Mouse (Mus musculus) layer of hippocampus, adult 9-10 months (tissue): Measurements from ENCODE around the gene Prr22.

Source experiments
- DNase-seq: peaks from one replicate; pipeline ENCODE4 v3.0.0; 2022; ENCODE audit warnings: low spot score

Prr22 gene

GRCm38 (mm10) chr17:56769950-56770349 lies at the start of gene Prr22:
TSS of gene Prr22 (plus strand) at chr17:56770250.
- no peak for DNase-seq

- DNase-seq: no peak
Observed at GRCm38 (mm10) chr17:56722441-56722840, 47.6 kb upstream of the Prr22 start.

GRCm38 (mm10) chr17:56723419-56724161 lies 46.5 kb upstream of the Prr22 start:
- DNase-seq: no peak

- DNase-seq: no peak
Observed at GRCm38 (mm10) chr17:56727029-56727649, 42.9 kb upstream of the Prr22 start.

- DNase-seq: no peak
Observed at GRCm38 (mm10) chr17:56727659-56728058, 42.4 kb upstream of the Prr22 start.

DNA sequence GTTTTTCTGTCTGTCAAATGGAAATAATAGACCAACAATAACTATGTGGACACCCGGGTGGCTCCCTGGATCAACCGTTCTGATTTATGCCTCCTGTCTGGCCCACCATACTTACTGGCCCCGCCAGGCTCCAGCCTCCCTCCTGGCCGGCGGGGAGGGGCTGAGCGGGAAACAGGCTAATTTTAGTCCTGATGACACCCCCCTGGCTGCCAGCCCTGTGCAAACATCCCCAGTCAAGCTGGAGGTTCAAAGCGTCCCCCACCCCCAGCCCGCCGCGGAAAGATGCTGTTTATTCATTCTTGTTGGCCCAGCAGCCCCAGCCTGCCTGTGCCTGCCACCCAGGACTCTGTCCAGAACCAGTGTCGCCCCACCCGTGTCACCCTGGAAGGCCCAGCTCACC lies 41.9 kb upstream of the Prr22 start:
- DNase-seq: no peak

- DNase-seq: no peak
Observed at GRCm38 (mm10) chr17:56729151-56729550, 40.9 kb upstream of the Prr22 start.

- DNase-seq: no peak
Observed at GRCm38 (mm10) chr17:56729656-56730055, 40.4 kb upstream of the Prr22 start.

GRCm38 (mm10) chr17:56736534-56736933 lies 33.5 kb upstream of the Prr22 start:
- DNase-seq: no peak

- no peak for DNase-seq
Observed at GRCm38 (mm10) chr17:56738221-56738620, 31.8 kb upstream of the Prr22 start.

DNA sequence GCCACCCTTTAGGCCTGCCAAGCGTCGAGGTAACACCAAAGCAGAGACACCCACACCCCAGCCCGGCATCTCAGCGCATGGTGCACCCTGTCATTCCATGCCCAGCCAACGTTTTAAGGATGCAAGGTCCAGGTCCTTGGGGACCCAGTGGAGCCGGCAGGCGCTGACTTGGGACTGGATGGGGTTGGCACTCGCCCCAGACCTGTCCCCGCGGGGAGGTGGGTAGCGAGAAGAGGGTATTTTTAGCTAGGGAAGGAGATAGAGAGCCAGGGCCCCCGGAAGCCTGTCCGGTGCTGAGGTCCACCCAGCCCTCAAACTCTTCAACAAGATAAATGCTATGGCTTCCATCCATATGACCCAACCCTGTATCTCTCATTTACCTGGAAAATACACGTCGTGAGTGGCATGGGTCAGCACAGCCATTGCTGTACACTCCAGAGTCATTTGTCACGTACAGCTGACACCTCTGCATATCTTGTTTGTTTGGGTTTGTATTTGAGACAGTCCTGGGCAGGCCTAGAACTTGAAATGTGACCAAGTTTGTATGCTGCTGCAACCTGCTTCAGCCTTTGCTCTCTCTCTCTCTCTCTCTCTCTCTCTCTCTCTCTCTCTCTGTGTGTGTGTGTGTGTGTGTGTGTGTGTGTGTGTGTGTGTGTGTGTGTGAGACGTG lies 29.8 kb upstream of the Prr22 start:
- no peak for DNase-seq

- DNase-seq: no peak
Observed at GRCm38 (mm10) chr17:56740788-56741160, 29.3 kb upstream of the Prr22 start.

DNA sequence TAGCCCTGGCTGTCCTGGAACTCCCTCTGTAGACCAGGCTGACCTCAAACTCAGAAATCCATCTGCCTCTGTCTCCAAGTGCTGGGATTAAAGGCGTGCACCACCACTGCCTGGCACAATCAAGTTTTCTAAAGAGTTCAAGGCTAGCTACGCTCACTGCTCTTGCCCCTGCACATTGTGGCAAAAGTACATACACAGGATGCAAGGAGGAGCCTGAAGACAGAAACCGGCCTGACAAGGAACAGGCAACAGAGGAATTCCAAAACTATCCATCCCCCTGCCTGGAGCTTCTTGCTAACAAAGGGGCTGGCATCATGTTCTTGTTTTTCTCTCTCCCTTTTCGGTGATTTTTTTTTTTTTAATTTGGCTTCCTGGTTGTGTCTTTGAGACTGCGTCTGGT lies 25.9 kb upstream of the Prr22 start:
- DNase-seq: no peak

DNA sequence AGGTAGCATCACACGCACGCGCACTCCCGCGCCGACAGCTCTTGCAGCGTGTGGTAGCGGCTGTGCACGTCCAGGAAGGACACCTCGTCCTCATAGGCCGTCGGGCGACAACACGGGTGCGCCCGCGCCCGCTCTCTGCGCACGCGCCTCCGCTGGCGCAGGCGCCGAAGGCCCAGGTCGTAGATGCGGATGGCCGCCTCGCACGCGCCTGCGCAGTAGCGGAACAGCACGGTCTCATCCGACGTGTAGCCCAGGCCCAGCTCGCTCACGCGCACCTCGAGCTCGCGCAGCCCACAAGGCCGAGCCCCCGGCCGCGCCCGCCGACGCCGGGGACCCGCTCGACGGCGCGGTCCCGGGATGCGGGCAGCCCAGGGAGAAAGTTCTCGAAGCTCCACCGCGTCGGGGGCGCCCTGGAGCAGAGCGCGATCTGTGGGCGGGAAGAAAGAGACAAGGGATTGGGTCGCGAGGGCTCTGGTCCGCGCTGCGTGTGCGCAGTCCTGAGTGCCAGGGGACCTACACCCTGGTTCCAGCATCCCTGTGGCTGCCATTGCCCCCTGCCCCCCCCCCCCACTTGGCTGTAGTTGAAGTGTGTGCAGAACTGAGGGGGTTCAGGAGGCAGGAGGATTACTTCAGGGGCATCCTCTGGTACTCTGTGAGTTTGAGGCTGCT lies 18.5 kb upstream of the Prr22 start:
- DNase-seq: no peak

- no peak for DNase-seq
Observed at GRCm38 (mm10) chr17:56753452-56753851, 16.6 kb upstream of the Prr22 start.

DNA sequence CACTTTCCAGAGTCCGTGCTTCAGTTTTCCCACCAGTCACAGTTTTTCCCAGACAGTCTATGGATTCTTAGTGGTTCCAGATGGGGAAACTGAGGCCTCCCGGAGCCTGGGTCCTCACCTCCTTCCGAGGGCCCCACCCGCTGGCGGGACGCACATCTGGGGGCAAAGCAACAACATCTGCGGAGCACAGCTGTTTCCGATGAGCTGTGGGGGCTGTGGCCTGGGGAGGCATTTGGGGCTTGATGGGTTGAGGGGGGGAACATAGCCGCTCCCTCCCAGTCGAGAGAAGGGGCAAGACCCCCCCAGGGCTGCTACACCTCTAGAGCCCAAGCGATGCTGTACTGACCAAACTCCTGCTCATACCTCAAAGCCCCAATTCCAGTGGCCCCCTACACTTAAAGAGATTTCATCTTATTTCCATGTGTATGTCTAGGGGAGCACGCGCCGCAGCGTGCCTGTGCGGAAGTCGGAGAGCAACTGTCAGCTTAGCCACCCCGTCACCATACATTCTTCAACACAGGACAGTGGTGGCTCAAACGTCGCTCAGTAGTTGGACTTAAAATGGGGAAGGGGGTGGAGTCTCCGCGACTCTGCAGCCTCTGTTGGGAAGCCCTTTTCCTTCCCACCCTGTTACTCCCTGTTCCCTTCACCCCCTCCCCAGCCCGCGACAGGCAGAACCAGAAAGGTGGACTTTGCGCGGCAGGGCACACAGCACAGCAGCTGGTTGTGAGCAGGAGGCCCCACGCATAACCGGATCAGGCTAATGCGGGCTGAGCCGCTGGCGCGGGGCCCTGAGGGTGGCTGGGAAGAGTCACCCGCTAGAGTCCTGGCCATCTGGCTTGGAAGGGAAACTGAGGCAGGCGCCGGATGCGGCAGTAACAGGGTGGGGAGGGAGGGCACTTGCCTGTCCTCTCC lies 15.5 kb upstream of the Prr22 start:
- no peak for DNase-seq

DNA sequence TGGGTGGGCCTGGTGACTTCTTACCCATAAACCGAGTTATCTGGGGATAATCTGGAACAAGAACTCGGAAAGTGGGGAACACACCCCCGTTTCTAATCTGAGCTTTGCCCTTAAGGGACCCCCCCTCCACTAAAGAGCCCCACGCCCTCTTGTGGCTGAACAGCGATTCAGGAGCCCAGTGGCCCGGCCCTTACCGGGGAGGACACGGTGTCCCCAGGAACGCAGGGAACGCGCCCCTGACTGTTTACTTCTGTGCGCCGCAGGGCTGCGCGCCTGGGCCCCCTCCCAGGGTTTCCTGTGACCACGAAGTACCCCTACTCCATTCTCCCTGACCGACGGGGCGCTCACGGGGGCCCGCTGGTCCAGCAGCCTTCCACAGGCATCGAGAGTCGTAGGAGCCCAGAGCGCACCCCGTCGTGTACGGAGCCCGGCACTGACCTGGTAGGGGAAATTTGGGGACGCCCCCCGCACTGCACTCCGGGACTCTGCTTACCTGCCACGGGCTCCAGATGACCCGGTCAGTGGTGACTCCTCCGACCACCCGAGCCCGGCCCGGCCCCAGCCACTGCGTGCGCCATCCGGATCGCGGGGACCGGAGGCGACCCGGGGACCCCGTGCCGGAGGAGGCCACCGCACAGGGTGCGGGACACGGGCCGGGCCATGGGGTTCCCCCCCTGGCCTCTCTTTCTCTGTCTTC lies 13.2 kb upstream of the Prr22 start:
- DNase-seq: no peak

DNA sequence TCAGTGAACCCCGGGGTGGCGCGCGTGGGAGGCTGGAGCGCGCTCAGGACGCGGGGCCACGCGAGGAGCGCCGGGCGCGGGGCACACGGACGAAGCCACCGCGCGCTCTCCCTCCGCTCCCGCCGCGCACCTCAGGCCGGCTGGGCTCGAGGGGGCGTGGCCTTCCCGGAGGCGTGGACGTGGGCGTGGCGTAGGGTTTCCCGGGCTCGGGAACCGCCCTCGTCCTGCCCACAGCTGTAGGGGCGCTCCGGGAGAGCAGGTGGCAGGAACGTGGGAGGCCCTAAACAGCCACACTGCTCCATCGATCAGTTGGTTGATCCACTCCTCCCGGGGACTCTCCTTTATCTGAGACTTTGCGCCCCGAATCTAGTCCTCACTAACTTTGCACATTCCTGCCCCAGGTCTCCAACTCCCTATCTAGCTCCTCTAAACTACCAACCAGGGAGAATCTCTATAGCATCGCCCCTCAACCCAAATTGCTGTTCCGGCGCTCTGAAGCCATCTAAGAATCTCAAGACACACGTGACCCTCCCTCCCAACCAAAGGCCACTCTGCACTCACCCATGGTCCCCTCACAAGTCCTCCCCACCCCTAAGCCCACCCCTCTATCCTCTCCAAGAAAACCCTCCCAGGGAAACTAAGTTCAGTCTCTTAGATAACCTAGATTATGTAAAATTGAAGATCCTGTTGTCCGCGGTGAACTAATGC lies 12.5 kb upstream of the Prr22 start, which contains the start of gene Nrtn:
TSS of gene Nrtn (minus strand) at position 115 of the 708 bp plus-strand sequence.
- DNase-seq: no peak

- no peak for DNase-seq
Observed at GRCm38 (mm10) chr17:56758132-56758531, 11.9 kb upstream of the Prr22 start.

GRCm38 (mm10) chr17:56759261-56759660 lies 10.8 kb upstream of the Prr22 start:
- DNase-seq: no peak
